Mouse (Mus musculus) retina, postnatal 7 days (tissue): ENCODE data around the gene Cpvl.

ENCODE experiments used
- DNase-seq: peaks from one replicate; pipeline ENCODE4 v3.0.0-alpha.2; 2012; ENCODE audit warnings: low read depth, low spot score

Gene Cpvl

GRCm38 (mm10) chr6:53937143-53938134 is 41.0 kb downstream of the Cpvl start:
- no peak for DNase-seq

GRCm38 (mm10) chr6:53931605-53932004 is 46.9 kb downstream of the Cpvl start:
- no peak for DNase-seq

GRCm38 (mm10) chr6:53929858-53930257 is 48.6 kb downstream of the Cpvl start:
- no peak for DNase-seq

GRCm38 (mm10) chr6:53926197-53926596 is 52.3 kb downstream of the Cpvl start:
- no peak for DNase-seq

- no peak for DNase-seq
Measured at GRCm38 (mm10) chr6:53925192-53925591, 53.3 kb downstream of the Cpvl start.

- DNase-seq: no peak
Measured at GRCm38 (mm10) chr6:53920041-53920440, 58.4 kb downstream of the Cpvl start.

GRCm38 (mm10) chr6:53917026-53917558 is 61.4 kb downstream of the Cpvl start:
- no peak for DNase-seq

GRCm38 (mm10) chr6:53915347-53915746 is 63.1 kb downstream of the Cpvl start:
- DNase-seq: no peak

GRCm38 (mm10) chr6:53913151-53913550 is 65.3 kb downstream of the Cpvl start:
- DNase-seq: no peak

GRCm38 (mm10) chr6:53912112-53912782 is 66.2 kb downstream of the Cpvl start:
- DNase-seq: no peak

GRCm38 (mm10) chr6:53909986-53910385 is 68.5 kb downstream of the Cpvl start:
- no peak for DNase-seq

- DNase-seq: no peak
Measured at GRCm38 (mm10) chr6:53909446-53909845, 69.0 kb downstream of the Cpvl start.

GRCm38 (mm10) chr6:53906871-53907270 is 71.6 kb downstream of the Cpvl start:
- DNase-seq: no peak

- no peak for DNase-seq
Measured at GRCm38 (mm10) chr6:53906051-53906462, 72.4 kb downstream of the Cpvl start.

GRCm38 (mm10) chr6:53905576-53905975 is 72.9 kb downstream of the Cpvl start:
- DNase-seq: no peak

- no peak for DNase-seq
Measured at GRCm38 (mm10) chr6:53904703-53905395, 73.6 kb downstream of the Cpvl start.

- DNase-seq: no peak
Measured at GRCm38 (mm10) chr6:53904186-53904585, 74.3 kb downstream of the Cpvl start.

- no peak for DNase-seq
Measured at GRCm38 (mm10) chr6:53901741-53902140, 76.7 kb downstream of the Cpvl start.

- DNase-seq: no peak
Measured at GRCm38 (mm10) chr6:53897872-53898464, 80.5 kb downstream of the Cpvl start.

GRCm38 (mm10) chr6:53897126-53897525 is 81.3 kb downstream of the Cpvl start:
- no peak for DNase-seq

- DNase-seq: no peak
Measured at GRCm38 (mm10) chr6:53893731-53894130, 84.7 kb downstream of the Cpvl start.
